Mouse (Mus musculus) CH12.LX (cell line): ENCODE measurements around the gene Ddx46. TPM values are rescaled to one million over a fixed set of nuclear protein-coding genes. Genes with fewer than 3 reads are reported as not detected.
A peak's percentile ranks its signal among the peaks of the same experiment; 100 is the strongest.

Experiments used
- DNase-seq: peaks from one replicate; pipeline ENCODE4 v3.0.0-alpha.2; 2013; ENCODE audit errors: extremely low read depth
- H3K27ac ChIP-seq: 2 replicates; pipeline ENCODE4 v1.5.1; 2012; ENCODE audit warnings: low read depth, mild to moderate bottlenecking, control low read depth, moderate library complexity; ENCODE audit not compliant: insufficient read depth
- H3K27me3 ChIP-seq: replicated peaks from 2 replicates; pipeline ENCODE3; 2012; ENCODE audit warnings: inconsistent platforms
- H3K36me3 ChIP-seq, 2 experiments: replicated peaks in 1 of 2; 2 replicates each; pipeline versions ENCODE3 to v1.6.1; 2012; ENCODE audit warnings: inconsistent platforms in 1 of 2, low read length in 1 of 2, mild to moderate bottlenecking in 1 of 2, mixed read lengths in 1 of 2, moderate library complexity in 1 of 2; ENCODE audit not compliant: control insufficient read depth in 1 of 2, insufficient read depth in 1 of 2
- H3K4me1 ChIP-seq, 2 experiments: 2 replicates each; pipeline ENCODE4 v1.6.1; 2012; ENCODE audit warnings: inconsistent platforms in 1 of 2, moderate library complexity in 1 of 2; ENCODE audit not compliant: insufficient read depth in 2 of 2, control insufficient read depth in 1 of 2
- H3K4me2 ChIP-seq: 2 replicates; pipeline ENCODE4 v1.6.1; 2012; ENCODE audit warnings: low read depth, mild to moderate bottlenecking, control low read depth; ENCODE audit not compliant: poor library complexity, insufficient read depth, severe bottlenecking
- H3K4me3 ChIP-seq, 3 experiments: fragments of 150-350 bp in 1 of 3; sonication (generic) in 1 of 3; replicated peaks in 1 of 3; 2 replicates each; pipeline versions ENCODE3 to v1.5.1; 2011 to 2012; ENCODE audit warnings: low read depth in 2 of 3, low read length in 2 of 3, mild to moderate bottlenecking in 2 of 3, moderate library complexity in 2 of 3, control low read depth in 1 of 3, improper control_type of control experiment in 1 of 3, inconsistent platforms in 1 of 3, mixed read lengths in 1 of 3; ENCODE audit not compliant: poor library complexity in 1 of 3
- H3K79me2 ChIP-seq: replicated peaks from 2 replicates; pipeline ENCODE4 v1.6.1; 2012; ENCODE audit warnings: mild to moderate bottlenecking, moderate library complexity; ENCODE audit not compliant: control insufficient read depth, poor library complexity, insufficient read depth, severe bottlenecking; ENCODE audit errors: extremely low read depth
- H3K9ac ChIP-seq: 2 replicates; pipeline ENCODE4 v1.6.1; 2012; ENCODE audit warnings: low read depth, mild to moderate bottlenecking, control low read depth, moderate library complexity; ENCODE audit not compliant: insufficient read depth
- H3K9me3 ChIP-seq: replicated peaks from 2 replicates; pipeline ENCODE3; 2012; ENCODE audit warnings: low read length, inconsistent platforms, mixed read lengths
- BHLHE40 ChIP-seq: IDR thresholded peaks from 2 replicates; pipeline ENCODE4 v1.6.1; 2011; ENCODE audit warnings: mild to moderate bottlenecking, low read depth, low read length, improper control_type of control experiment
- CHD1 ChIP-seq: IDR thresholded peaks from 2 replicates; pipeline ENCODE4 v1.6.1; 2012; ENCODE audit warnings: low read depth, low read length, improper control_type of control experiment, inconsistent platforms
- CTCF ChIP-seq, 2 experiments: IDR thresholded peaks in 1 of 2; conservative IDR thresholded peaks in 1 of 2; 2 replicates each; pipeline ENCODE4 v1.5.1; 2011 to 2012; ENCODE audit warnings: low read depth in 2 of 2, low read length in 2 of 2, improper control_type of control experiment in 1 of 2, inconsistent platforms in 1 of 2, mild to moderate bottlenecking in 1 of 2, moderate library complexity in 1 of 2
- E2F4 ChIP-seq: IDR thresholded peaks from 2 replicates; pipeline ENCODE4 v1.6.1; 2011; ENCODE audit warnings: low read depth, low read length, improper control_type of control experiment; ENCODE audit not compliant: insufficient replicate concordance
- ELF1 ChIP-seq: IDR thresholded peaks from 2 replicates; pipeline ENCODE4 v1.6.1; 2014; ENCODE audit warnings: low read depth, mild to moderate bottlenecking, inconsistent platforms, low read length, improper control_type of control experiment
- EP300 ChIP-seq: IDR thresholded peaks from 2 replicates; pipeline ENCODE4 v1.6.1; 2011; ENCODE audit warnings: low read length, improper control_type of control experiment
- ETS1 ChIP-seq: conservative IDR thresholded peaks from 2 replicates; pipeline ENCODE4 v1.6.1; 2012; ENCODE audit warnings: low read depth, mild to moderate bottlenecking, inconsistent platforms, low read length, improper control_type of control experiment, moderate library complexity
- GABPA ChIP-seq: IDR thresholded peaks from 2 replicates; pipeline ENCODE4 v1.6.1; 2012; ENCODE audit warnings: low read depth, low read length, improper control_type of control experiment, inconsistent platforms; ENCODE audit not compliant: insufficient replicate concordance
- HCFC1 ChIP-seq: IDR thresholded peaks from 2 replicates; pipeline ENCODE4 v1.6.1; 2012; ENCODE audit warnings: low read depth, mild to moderate bottlenecking, inconsistent platforms, low read length, improper control_type of control experiment
- IRF4 ChIP-seq: IDR thresholded peaks from 2 replicates; pipeline ENCODE4 v1.6.1; 2014; ENCODE audit warnings: low read depth, mild to moderate bottlenecking, inconsistent platforms, low read length, improper control_type of control experiment
- JUN ChIP-seq: IDR thresholded peaks from 2 replicates; pipeline ENCODE4 v1.6.1; 2011; ENCODE audit warnings: low read depth, mild to moderate bottlenecking, low read length, improper control_type of control experiment, moderate library complexity; ENCODE audit not compliant: insufficient read depth
- JUND ChIP-seq: conservative IDR thresholded peaks from 2 replicates; pipeline ENCODE4 v1.6.1; 2011; ENCODE audit warnings: low read depth, low read length, improper control_type of control experiment
- MAFK ChIP-seq: IDR thresholded peaks from 2 replicates; pipeline ENCODE4 v1.6.1; 2011; ENCODE audit warnings: low read length, improper control_type of control experiment; ENCODE audit not compliant: insufficient replicate concordance
- MAX ChIP-seq: IDR thresholded peaks from 2 replicates; pipeline ENCODE4 v1.6.1; 2011; ENCODE audit warnings: low read length, improper control_type of control experiment
- MAZ ChIP-seq: IDR thresholded peaks from 2 replicates; pipeline ENCODE4 v1.6.1; 2012; ENCODE audit warnings: low read depth, mild to moderate bottlenecking, inconsistent platforms, low read length, improper control_type of control experiment, moderate library complexity
- MXI1 ChIP-seq: IDR thresholded peaks from 2 replicates; pipeline ENCODE4 v1.6.1; 2011; ENCODE audit warnings: mild to moderate bottlenecking, low read depth, low read length, improper control_type of control experiment
- NELFE ChIP-seq: IDR thresholded peaks from 2 replicates; pipeline ENCODE4 v1.6.1; 2011; ENCODE audit warnings: low read depth, low read length, improper control_type of control experiment
- NRF1 ChIP-seq: IDR thresholded peaks from 2 replicates; pipeline ENCODE4 v1.6.1; 2014; ENCODE audit warnings: low read depth, mild to moderate bottlenecking, inconsistent platforms, low read length, improper control_type of control experiment, moderate library complexity
- PAX5 ChIP-seq: IDR thresholded peaks from 2 replicates; pipeline ENCODE4 v1.6.1; 2012; ENCODE audit warnings: low read length, inconsistent platforms, mixed read lengths
- POLR2A ChIP-seq: IDR thresholded peaks from 2 replicates; pipeline ENCODE4 v1.6.1; 2011; ENCODE audit warnings: low read depth, mild to moderate bottlenecking, improper control_type of control experiment, low read length
- POLR2AphosphoS2 ChIP-seq: IDR thresholded peaks from 2 replicates; pipeline ENCODE4 v1.6.1; 2011; ENCODE audit warnings: low read depth, low read length, improper control_type of control experiment
- RCOR1 ChIP-seq: conservative IDR thresholded peaks from 2 replicates; pipeline ENCODE4 v1.6.1; 2012; ENCODE audit warnings: low read depth, mild to moderate bottlenecking, inconsistent platforms, low read length, improper control_type of control experiment
- SIN3A ChIP-seq: IDR thresholded peaks from 2 replicates; pipeline ENCODE4 v1.6.1; 2012; ENCODE audit warnings: low read length, improper control_type of control experiment, inconsistent platforms
- SMC3 ChIP-seq: IDR thresholded peaks from 2 replicates; pipeline ENCODE4 v1.6.1; 2011; ENCODE audit warnings: low read depth, low read length, improper control_type of control experiment
- TBP ChIP-seq: conservative IDR thresholded peaks from 2 replicates; pipeline ENCODE4 v1.6.1; 2011; ENCODE audit warnings: low read depth, low read length, improper control_type of control experiment
- TCF12 ChIP-seq: IDR thresholded peaks from 2 replicates; pipeline ENCODE4 v1.6.1; 2014; ENCODE audit warnings: low read depth, mild to moderate bottlenecking, inconsistent platforms, low read length, improper control_type of control experiment
- UBTF ChIP-seq: IDR thresholded peaks from 2 replicates; pipeline ENCODE4 v1.6.1; 2012; ENCODE audit warnings: low read depth, mild to moderate bottlenecking, inconsistent platforms, low read length, improper control_type of control experiment, moderate library complexity
- USF1 ChIP-seq: IDR thresholded peaks from 2 replicates; pipeline ENCODE4 v1.6.1; 2014; ENCODE audit warnings: low read depth, mild to moderate bottlenecking, inconsistent platforms, low read length, improper control_type of control experiment
- USF2 ChIP-seq: conservative IDR thresholded peaks from 2 replicates; pipeline ENCODE4 v1.6.1; 2011; ENCODE audit warnings: low read depth, low read length, improper control_type of control experiment
- ZC3H11A ChIP-seq: IDR thresholded peaks from 2 replicates; pipeline ENCODE4 v1.6.1; 2012; ENCODE audit warnings: low read depth, mild to moderate bottlenecking, inconsistent platforms, low read length, improper control_type of control experiment
- ZMIZ1 ChIP-seq: IDR thresholded peaks from 2 replicates; pipeline ENCODE4 v1.6.1; 2012; ENCODE audit warnings: low read depth, mild to moderate bottlenecking, inconsistent platforms, low read length, improper control_type of control experiment
- ZNF384 ChIP-seq: IDR thresholded peaks from 2 replicates; pipeline ENCODE4 v1.6.1; 2012; ENCODE audit warnings: low read depth, low read length, improper control_type of control experiment, inconsistent platforms
- dilution Hi-C: fragments of 300-500 bp; cut with MboI; formaldehyde crosslinking; loops from 2 replicates; pipeline ENCODE4 v1.14.3; 2020; ENCODE audit warnings: low sequenced_read_pairs; ENCODE audit not compliant: extremely low pct_unique_long_range_greater_than_20kb, extremely low pct_ligation_motif_present
- in situ Hi-C: fragments of 300-500 bp; cut with MboI; formaldehyde crosslinking; loops from 3 replicates; pipeline ENCODE4 v1.14.3; 2019; ENCODE audit warnings: low sequenced_read_pairs, low pct_ligation_motif_present, low pct_unique_long_range_greater_than_20kb, mixed read lengths
- polyA plus RNA-seq: library from polyadenylated mRNA; unstranded; fragments of >175 nt; gene quantifications from 2 replicates; pipeline ENCODE4 v1.2.1, GENCODE M21; 2012; ENCODE audit warnings: low read depth; ENCODE audit not compliant: insufficient read length
- total RNA-seq, 2 experiments: library from RNA; depleted of rRNA; stranded (reverse); fragments of 300-350 nt in 1 of 2; fragments of >200 nt in 1 of 2; gene quantifications; 2 replicates each; pipeline ENCODE4 v1.2.3; 2012 to 2014

Gene Ddx46
- total and polyA plus RNA-seq, 3 experiments = 35.4 to 103 (median 36.1) TPM

DNA sequence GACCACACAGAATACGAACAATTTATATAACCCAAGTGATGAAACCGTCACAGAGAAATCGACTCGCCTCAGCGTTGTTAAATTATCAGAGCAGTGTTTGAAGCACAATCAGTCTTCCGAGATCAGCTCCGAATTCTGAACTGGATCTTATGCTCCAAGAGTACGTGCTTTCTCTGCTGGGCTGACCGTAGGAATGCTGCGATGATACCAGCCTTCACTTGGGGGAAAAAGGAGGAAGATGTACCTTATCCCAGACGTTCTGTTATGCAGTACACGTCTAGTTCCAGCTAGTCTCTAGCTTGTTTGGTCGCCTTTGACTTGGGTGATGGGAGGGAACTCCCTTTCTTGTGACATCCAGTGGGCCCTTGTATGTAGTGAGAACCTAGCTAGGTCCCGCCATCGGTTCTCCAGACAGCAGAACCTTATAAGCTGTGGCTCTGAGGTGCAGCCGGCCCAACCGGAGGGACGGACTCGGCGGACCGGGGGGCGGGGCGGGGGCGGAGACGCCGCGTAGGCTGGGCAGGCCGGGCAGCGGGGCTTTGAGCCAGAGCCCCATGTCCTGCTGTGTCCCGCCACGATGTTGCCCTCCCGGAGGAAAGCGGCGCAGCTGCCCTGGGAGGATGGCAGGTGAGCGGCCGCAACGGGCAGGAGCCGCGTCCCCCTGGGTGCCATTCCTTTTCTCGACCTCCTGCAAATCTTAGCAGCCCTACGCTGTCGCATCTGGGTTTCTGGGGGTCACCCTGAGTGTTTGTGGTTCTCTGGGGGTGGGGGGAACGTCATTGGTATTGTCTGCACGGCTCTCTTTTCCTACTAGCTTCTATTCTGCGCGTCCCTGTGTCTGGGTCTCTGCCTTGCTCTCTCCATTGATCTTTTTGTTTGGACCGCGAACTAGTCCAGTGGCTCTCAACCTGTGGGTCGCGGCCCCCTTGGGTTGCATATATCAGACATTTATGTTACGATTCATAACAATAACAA lies 35.0 kb upstream of the Ddx46 start, which contains the start of gene B4galt7 (continued):
- TF ChIP-seq USF1 = no peak

DNA sequence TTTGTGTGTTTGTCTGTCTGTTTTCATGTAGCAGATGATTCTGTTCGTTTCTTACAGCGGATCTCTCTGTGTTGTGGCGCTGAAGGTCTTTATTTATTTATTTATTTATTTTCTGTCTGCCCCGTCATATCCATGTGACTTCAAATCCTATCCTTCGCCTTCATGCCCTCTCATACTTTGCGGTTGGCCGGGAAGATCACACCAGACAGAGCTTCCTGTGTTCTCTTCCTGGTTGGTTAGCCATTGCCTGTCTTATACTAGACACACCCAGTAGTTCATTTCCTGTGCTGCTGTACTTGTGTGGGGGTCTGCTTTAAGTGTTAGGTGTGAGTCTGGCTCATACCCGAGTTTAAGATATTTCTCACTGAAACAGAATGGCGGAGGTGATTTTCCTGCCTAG lies 34.2 kb upstream of the Ddx46 start:
- Histone ChIP-seq H3K79me2 (no peaks in the 10 kb centered on the region; the same call in 1 of the 2 replicates), H3K4me2 (peak overlapping the region; percentile 81), H3K4me3 (peak overlapping the region; percentile 87 to 100 (median 89)), H3K9ac (peak overlapping the region; percentile 46), H3K27ac (no peak overlapping the region), H3K36me3 (peaks cover 31 to 58% of the 10 kb centered on the region in 2 experiments), H3K27me3 (no peaks in the 10 kb centered on the region), H3K9me3 (no peaks in the 10 kb centered on the region), H3K4me1 (peaks cover 0 to 17% of the 10 kb centered on the region in 2 experiments; a peak in 2 of 4 replicates)
- in situ Hi-C loops (loop anchor here (10.0 kb wide), 1 partner anchor 124 kb away; the partner anchor contains the start of gene Pcbd2), dilution Hi-C loops (no loop called here)
- TF ChIP-seq NRF1 (no peak), RCOR1 (no peak), CTCF (conservative IDR thresholded peaks at IDR 0.05 in 1 of 2, IDR thresholded peaks at IDR 0.05 in 1 of 2; ENCODE audit: low read depth in 2 of 2, low read length in 2 of 2) (no peak), ETS1 (no peak), TCF12 (no peak), BHLHE40 (no peak), ZMIZ1 (no peak), UBTF (no peak), IRF4 (no peak), MAFK (no peak), PAX5 (no peak), MAZ (no peak), E2F4 (no peak), POLR2A (no peak), USF2 (no peak), ZNF384 (no peak), GABPA (no peak), ZC3H11A (no peak), MXI1 (no peak), JUND (no peak), NELFE (peak; percentile 13; the same call in 1 of the 2 replicates), POLR2AphosphoS2 (no peak), TBP (0 out of 2 replicates have a peak, but pooled peaks have one; percentile 40), MAX (no peak), SMC3 (no peak), HCFC1 (no peak), CHD1 (no peak), EP300 (no peak), JUN (no peak), SIN3A (peak; percentile 35; the same call in 1 of the 2 replicates), ELF1 (peak; percentile 73)
- DNase-seq = peak; percentile 57
